Mouse (Mus musculus): Measurements from ENCODE around the gene Chtop. TPM values are rescaled to one million over a fixed set of nuclear protein-coding genes. Genes with fewer than 3 reads are reported as not detected.

The Chtop gene
- 10 to 100 TPM; 49.4 to 62.9 (median 62.1) TPM for polyA plus RNA-seq (2017; shearing (Covaris generic))

DNA sequence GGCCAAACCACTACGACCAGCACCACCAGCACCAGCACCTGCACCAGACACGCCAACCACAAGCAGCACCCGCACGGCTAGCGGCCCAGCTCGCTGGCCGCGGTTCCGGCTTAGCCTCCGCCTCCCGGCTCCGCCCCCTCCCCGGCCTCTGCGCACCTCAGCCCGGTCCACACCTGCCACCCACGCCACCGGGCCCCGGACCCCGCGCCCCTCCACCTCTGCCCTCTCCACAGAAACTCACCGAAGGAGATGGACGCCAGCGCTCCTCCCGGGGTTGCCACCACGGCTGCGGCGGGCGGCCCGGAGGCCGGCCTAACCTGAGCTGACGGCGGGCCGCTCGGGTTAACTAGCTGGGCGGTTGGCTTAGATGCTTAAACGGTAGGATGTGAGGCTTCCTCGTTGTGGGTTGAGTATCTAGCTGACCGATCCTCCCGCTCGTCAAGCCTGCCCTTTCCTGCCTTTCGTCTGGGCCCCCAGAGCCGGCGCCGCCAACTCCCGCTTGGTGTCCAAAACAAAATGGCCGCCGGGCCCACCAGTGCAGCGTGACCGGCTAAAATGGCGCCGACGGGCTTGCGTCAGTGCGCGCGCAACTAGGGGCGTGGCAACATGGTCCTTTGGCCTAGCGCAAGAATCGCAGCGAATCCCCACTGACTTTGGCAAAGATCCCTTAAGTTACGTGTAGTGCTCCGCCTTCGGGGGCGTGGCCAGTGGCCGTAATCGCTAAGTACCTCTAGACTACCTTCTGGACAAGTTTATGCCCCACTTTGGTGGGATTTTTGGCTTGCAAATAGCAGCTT is at the start of gene Chtop:
Gene Chtop, minus strand, starts transcription at position 549 of the 797 bp plus-strand sequence.
- ATAC-seq, result peak; percentile 88

DNA sequence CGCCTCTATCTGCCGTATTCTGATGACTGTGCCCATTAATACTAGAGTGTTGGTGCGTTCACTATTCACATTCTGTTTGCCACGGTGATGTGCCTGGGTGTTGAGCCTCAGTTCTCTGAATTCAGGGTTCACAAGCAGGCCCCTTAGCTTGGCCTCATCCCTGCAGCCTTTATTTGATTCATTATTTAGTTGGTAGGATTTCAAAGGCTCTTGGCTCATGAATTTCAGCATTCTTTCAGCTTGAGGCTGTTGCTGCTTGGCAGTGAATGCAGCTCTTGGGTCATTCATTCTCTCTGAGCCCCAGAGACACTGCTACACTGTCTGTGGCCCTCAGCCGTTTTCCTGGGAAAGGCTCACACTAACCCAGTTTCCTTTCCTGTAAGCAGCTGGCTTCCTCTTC is 46.7 kb upstream of the Chtop start:
- no peak for ATAC-seq

DNA sequence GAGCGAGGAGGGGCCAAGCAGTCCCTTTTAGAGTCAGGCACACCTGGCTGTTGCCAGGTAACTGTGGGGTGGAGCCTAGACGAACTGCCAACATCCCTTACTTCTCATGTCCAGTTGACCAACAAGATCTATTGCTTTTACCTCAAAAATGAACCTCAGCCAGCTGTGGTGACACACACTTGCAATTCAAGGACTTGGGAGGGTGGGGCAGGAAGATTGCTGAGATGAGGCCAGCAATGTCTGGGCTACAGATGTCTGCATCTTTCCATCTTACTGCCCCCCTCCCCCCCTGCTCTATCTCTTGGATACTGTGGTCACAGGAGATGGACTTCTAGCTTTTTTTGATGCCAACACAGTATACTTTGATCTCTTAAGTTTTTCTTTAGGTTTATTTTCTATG is 42.9 kb upstream of the Chtop start:
- no peak for ATAC-seq

- no peak for ATAC-seq
Measured at GRCm38 (mm10) chr3:90550421-90550790, 41.1 kb upstream of the Chtop start.

GRCm38 (mm10) chr3:90549676-90550420 is 40.5 kb upstream of the Chtop start:
- no peak for ATAC-seq

- no peak for ATAC-seq
Measured at GRCm38 (mm10) chr3:90540904-90541303, 31.6 kb upstream of the Chtop start.

- ATAC-seq, result no peak
Measured at GRCm38 (mm10) chr3:90537905-90538296, 28.6 kb upstream of the Chtop start.

DNA sequence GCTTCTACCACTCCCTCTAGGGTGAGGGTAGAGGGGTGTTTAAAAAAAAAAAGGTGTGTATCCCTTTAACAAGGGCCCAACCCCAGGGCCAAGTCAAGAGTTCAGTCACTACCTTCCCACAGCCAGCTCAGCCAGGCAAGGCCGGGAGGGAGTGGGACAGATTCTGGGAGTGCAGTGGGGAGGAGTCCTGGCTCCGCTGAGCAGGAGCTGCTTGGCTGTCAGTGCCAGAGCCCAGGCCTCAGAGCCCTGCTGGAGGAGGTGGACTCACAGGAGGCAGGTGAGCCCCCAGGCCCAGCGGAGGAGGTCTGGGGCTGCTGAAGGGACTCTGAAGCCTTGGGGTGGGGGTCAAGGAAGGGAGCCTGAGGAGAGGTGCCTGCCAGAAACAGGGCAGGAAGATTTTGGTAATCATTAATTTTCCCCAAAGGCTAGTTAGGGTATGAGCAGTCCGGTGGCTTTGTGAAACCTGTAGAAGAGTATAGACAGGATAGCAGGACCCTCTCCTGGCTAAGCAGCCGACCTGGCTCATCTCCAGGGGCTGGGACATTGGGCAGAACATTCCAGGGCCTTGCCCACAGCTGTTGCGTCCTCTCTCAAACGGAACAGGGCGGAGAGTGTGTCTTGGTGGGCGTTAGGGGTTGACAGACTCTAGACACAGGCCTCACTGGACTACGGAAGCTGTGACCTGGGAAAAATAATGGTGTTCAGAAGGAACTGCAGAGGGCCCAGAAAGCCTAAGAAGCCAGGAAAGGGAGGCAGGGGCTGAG is 28.0 kb upstream of the Chtop start, which contains the start of gene S100a16:
Gene S100a16, plus strand, starts transcription at position 114 of the 764 bp plus-strand sequence.
- no peak for ATAC-seq

- no peak for ATAC-seq
Measured at GRCm38 (mm10) chr3:90535446-90535845, 26.1 kb upstream of the Chtop start.

DNA sequence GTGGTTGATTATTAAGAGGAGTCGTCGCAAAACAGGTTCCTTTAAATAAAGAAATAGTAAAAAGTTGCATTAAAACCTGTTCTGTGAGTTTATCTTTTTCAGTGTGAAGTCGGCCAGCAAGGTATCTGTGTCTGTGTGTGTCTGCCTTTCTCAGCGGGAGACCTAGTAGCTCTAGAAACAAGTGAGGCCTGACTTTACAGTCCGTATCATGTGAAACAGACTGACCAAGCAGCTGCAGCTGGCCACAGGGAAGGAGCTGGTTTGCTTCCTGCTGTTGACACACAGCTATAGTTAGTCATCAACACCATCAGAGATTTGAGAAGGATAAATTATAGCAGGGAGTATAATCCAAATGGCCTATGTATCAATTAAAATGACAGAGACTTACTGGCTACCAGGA is 22.4 kb upstream of the Chtop start:
- ATAC-seq, result no peak

- ATAC-seq, result no peak
Measured at GRCm38 (mm10) chr3:90527291-90527873, 18.1 kb upstream of the Chtop start.

- no peak for ATAC-seq
Measured at GRCm38 (mm10) chr3:90526580-90526979, 17.3 kb upstream of the Chtop start, which contains the start of gene S100a14. S100a14 (plus strand) TSS chr3:90526856.

GRCm38 (mm10) chr3:90526076-90526475 is 16.8 kb upstream of the Chtop start:
- no peak for ATAC-seq

GRCm38 (mm10) chr3:90525421-90525820 is 16.1 kb upstream of the Chtop start:
- ATAC-seq, result no peak

- ATAC-seq, result no peak
Measured at GRCm38 (mm10) chr3:90517711-90518110, 8.4 kb upstream of the Chtop start.

DNA sequence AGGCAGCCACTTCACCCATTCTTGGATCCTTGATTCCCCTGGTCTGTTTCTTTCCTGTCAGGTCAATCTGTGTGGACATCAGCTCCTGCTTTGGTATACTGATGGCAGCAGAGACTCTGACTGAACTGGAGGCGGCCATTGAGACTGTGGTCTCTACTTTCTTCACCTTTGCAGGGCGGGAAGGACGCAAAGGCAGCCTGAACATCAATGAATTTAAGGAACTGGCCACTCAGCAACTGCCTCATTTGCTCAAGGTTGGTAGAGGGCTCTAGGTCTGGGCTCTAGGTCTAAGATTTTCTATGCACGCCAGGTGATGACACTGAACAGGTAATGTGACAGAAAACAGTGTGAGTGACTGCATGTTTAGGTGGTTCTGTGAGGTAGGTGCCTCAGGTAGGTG is 6.5 kb upstream of the Chtop start:
- no peak for ATAC-seq

GRCm38 (mm10) chr3:90515242-90515641 is 5.9 kb upstream of the Chtop start:
- ATAC-seq, result peak; percentile 13

- ATAC-seq, result peak; percentile 89
Measured at GRCm38 (mm10) chr3:90514691-90515090, 5.4 kb upstream of the Chtop start.

- ATAC-seq, result peak; percentile 19
Measured at GRCm38 (mm10) chr3:90513796-90514590, 4.7 kb upstream of the Chtop start, which contains the start of the genes S100a1 and S100a13. S100a1 (minus strand) TSS chr3:90514392. S100a13 (plus strand) TSS chr3:90514435.

DNA sequence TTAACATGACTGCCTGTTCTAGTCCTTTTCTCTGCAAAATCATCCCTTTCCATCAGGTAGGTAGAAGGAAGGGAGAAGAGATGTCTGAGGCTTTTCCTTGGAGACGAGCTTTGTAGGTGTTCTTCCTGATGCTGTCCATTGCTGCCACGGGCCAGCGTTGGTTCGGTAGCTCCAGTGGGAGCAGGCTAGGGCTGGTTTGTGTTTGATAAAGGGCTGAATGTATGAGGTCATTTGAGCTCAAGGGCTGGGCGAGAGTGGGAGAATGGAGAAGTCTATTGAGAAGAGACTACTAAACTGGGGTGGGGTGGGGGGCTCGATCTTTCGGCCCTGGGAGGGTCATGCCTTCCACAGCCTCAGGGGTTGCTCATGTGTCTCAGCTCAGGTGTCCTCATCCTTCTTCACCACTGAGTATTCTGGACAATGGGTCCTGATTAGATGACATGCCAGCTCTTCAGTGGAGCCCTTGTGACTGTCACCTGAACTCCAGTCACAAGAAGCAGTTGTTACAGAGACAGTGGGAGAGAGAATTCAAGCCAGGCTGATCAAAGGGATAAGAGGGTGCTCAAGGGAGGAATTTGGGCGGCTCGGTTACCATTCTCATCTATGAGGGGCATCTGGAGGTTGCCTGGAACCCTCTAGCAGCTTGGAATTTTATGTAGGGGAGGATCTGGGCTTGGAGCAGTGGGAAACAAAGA is 3.8 kb upstream of the Chtop start:
- no peak for ATAC-seq

DNA sequence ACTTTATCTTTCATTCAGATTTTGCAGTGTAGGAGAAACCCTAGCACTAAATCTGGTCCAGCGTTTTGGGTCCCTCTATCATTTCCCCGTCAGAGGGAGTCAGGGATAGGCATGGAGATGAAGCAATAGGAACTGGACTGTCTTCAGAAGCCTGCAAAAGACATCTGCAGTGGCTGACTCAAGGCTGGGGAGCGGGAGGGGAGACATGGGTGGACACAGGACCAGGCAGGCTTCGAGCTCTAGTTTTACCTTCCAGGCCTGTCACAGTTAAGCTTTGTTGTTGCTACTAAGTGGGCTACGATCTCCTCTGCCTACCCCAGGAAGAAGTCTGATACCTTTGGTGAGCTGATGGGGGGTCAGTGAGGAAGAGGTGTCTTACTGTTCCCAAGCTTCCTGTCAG is 3.0 kb upstream of the Chtop start:
- no peak for ATAC-seq
